Mouse (Mus musculus) MEL (cell line): ENCODE results near the gene Cacna1c.

ENCODE experiments used
- CTCF ChIP-seq, 3 experiments: IDR thresholded peaks in 2 of 3; conservative IDR thresholded peaks in 1 of 3; 2 replicates each; pipeline ENCODE4 v1.5.1; 2011 to 2012; ENCODE audit warnings: low read length in 3 of 3, low read depth in 2 of 3, mild to moderate bottlenecking in 2 of 3, improper control_type of control experiment in 1 of 3, inconsistent platforms in 1 of 3, mixed read lengths in 1 of 3, moderate library complexity in 1 of 3; ENCODE audit not compliant: control insufficient read depth in 1 of 3, insufficient read depth in 1 of 3, poor library complexity in 1 of 3, severe bottlenecking in 1 of 3
- MAZ ChIP-seq: IDR thresholded peaks from 2 replicates; pipeline ENCODE4 v1.6.1; 2012; ENCODE audit warnings: low read depth, mild to moderate bottlenecking, inconsistent platforms, low read length, improper control_type of control experiment
- MYB ChIP-seq: IDR thresholded peaks from 2 replicates; pipeline ENCODE4 v1.6.1; 2011; ENCODE audit warnings: mild to moderate bottlenecking, low read depth, low read length, improper control_type of control experiment
- NELFE ChIP-seq: IDR thresholded peaks from 2 replicates; pipeline ENCODE4 v1.6.1; 2011; ENCODE audit warnings: low read depth, low read length, improper control_type of control experiment
- POLR2A ChIP-seq, 2 experiments: IDR thresholded peaks; 2 replicates each; pipeline ENCODE4 v1.6.1; 2011 to 2012; ENCODE audit warnings: low read length in 2 of 2, mild to moderate bottlenecking in 2 of 2, control low read depth in 1 of 2, improper control_type of control experiment in 1 of 2, low read depth in 1 of 2, moderate library complexity in 1 of 2; ENCODE audit not compliant: control insufficient read depth in 1 of 2, insufficient read depth in 1 of 2, poor library complexity in 1 of 2
- POLR2AphosphoS2 ChIP-seq: IDR thresholded peaks from 2 replicates; pipeline ENCODE4 v1.6.1; 2011; ENCODE audit warnings: low read length, improper control_type of control experiment
- UBTF ChIP-seq: IDR thresholded peaks from 2 replicates; pipeline ENCODE4 v1.6.1; 2012; ENCODE audit warnings: low read depth, mild to moderate bottlenecking, inconsistent platforms, low read length, improper control_type of control experiment, moderate library complexity, borderline replicate concordance; ENCODE audit not compliant: insufficient read depth
- USF1 ChIP-seq: IDR thresholded peaks from 2 replicates; pipeline ENCODE4 v1.6.1; 2014; ENCODE audit warnings: low read depth, mild to moderate bottlenecking, inconsistent platforms, low read length, improper control_type of control experiment, moderate library complexity
- ZNF384 ChIP-seq: IDR thresholded peaks from 2 replicates; pipeline ENCODE4 v1.6.1; 2012; ENCODE audit warnings: low read depth, mild to moderate bottlenecking, inconsistent platforms, low read length, improper control_type of control experiment

- TF ChIP-seq POLR2AphosphoS2 (no peak), ZNF384 (no peak), CTCF (IDR thresholded peaks at IDR 0.05 in 2 of 3, conservative IDR thresholded peaks at IDR 0.05 in 1 of 3; ENCODE audit: control insufficient read depth in 1 of 3, insufficient read depth in 1 of 3, low read depth in 2 of 3, low read length in 3 of 3, poor library complexity in 1 of 3, severe bottlenecking in 1 of 3) (no peak), POLR2A (IDR thresholded peaks at IDR 0.05; ENCODE audit: control insufficient read depth in 1 of 2, insufficient read depth in 1 of 2, low read depth in 1 of 2, low read length in 2 of 2, poor library complexity in 1 of 2) (no peak), NELFE (no peak), USF1 (no peak), UBTF (no peak), MAZ (no peak), MYB (no peak)
Measured at GRCm38 (mm10) chr6:119113362-119113761, 82.9 kb downstream of the Cacna1c start.
